Mouse (Mus musculus): ENCODE measurements at regions not wholly inside any gene's neighbourhood (a gene's known extent, or its start where the extent isn't known, plus 50 kb on each side); places are given as distances from the start of the nearest gene placed in this dataset.

DNA sequence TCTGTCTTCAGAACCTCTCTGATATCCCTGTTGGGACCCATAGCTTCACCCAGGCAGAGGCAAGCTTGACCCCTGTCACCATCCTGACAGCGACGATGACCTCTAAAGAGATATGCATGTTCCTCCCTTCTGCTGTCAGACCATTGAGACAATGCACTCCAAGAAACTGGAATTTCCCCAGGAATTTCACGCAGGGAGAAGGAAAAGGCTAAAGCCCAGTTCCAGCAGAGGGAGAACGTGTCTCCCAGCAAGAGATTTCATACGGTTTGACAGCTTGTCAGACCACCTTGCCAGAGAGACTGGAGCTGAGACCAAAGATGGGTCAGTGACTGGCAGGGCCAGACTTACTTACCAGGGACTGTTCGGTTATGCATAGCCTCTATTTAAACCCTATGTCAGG is 167.9 kb downstream of the Rplp1 start:
- H3K4me3 ChIP-seq (ENCODE audit: low read depth, low read length): no peak overlapping the region
- H3K4me1 ChIP-seq (replicated peaks; ENCODE audit: control insufficient read depth, insufficient read depth, low read length): no peaks in the 10 kb centered on the region; the same call in none of the 2 replicates
- no peak overlapping the region for H3K9ac ChIP-seq (ENCODE audit: low read depth, low read length)
- ATAC-seq (ENCODE audit: low FRiP score) (no peak), DNase-seq (ENCODE audit: low spot score) (no peak)
- H3K36me3 ChIP-seq (ENCODE audit: control insufficient read depth, insufficient read depth, low read length): no peaks in the 10 kb centered on the region
- H3K4me2 ChIP-seq (replicated peaks; ENCODE audit: low read depth, low read length): no peak overlapping the region
- WGBS: 45% methylated on average over 6 of the region's 6 CpGs
- H3K27me3 ChIP-seq (ENCODE audit: control insufficient read depth, insufficient read depth, low read length): no peaks in the 10 kb centered on the region; the same call in 1 of the 2 replicates
- H3K9me3 ChIP-seq (ENCODE audit: control insufficient read depth, low read length): no peaks in the 10 kb centered on the region
- H3K27ac ChIP-seq (ENCODE audit: low read depth, low read length): no peak overlapping the region

- ATAC-seq (ENCODE audit: low FRiP score): no peak
- H3K4me3 ChIP-seq (ENCODE audit: low read depth, low read length): no peak overlapping the region
- H3K27me3 ChIP-seq (ENCODE audit: control insufficient read depth, insufficient read depth, low read length): no peaks in the 10 kb centered on the region; the same call in 1 of the 2 replicates
- H3K27ac ChIP-seq (ENCODE audit: low read depth, low read length): no peak overlapping the region
- no peak for DNase-seq (ENCODE audit: low spot score)
- no peak overlapping the region for H3K4me2 ChIP-seq (replicated peaks; ENCODE audit: low read depth, low read length)
- WGBS: 40% methylated on average over 7 of the region's 7 CpGs
- H3K4me1 ChIP-seq (replicated peaks; ENCODE audit: control insufficient read depth, insufficient read depth, low read length): no peaks in the 10 kb centered on the region; the same call in none of the 2 replicates
- no peaks in the 10 kb centered on the region for H3K36me3 ChIP-seq (ENCODE audit: control insufficient read depth, insufficient read depth, low read length)
- no peak overlapping the region for H3K9ac ChIP-seq (ENCODE audit: low read depth, low read length)
- no peaks in the 10 kb centered on the region for H3K9me3 ChIP-seq (ENCODE audit: control insufficient read depth, low read length)
These were observed 169.0 kb downstream of the Rplp1 start for GRCm38 (mm10) chr9:61745301-61745801.

- H3K9me3 ChIP-seq (ENCODE audit: control insufficient read depth, low read length): no peaks in the 10 kb centered on the region
- ATAC-seq (ENCODE audit: low FRiP score) (no peak), DNase-seq (ENCODE audit: low spot score) (no peak)
- 59% methylated on average over 2 of the region's 2 CpGs for WGBS
- H3K36me3 ChIP-seq (ENCODE audit: control insufficient read depth, insufficient read depth, low read length): no peaks in the 10 kb centered on the region
- no peak overlapping the region for H3K27ac ChIP-seq (ENCODE audit: low read depth, low read length)
- H3K4me1 ChIP-seq (replicated peaks; ENCODE audit: control insufficient read depth, insufficient read depth, low read length): no peaks in the 10 kb centered on the region
- H3K27me3 ChIP-seq (ENCODE audit: control insufficient read depth, insufficient read depth, low read length): no peaks in the 10 kb centered on the region
- no peak overlapping the region for H3K4me2 ChIP-seq (replicated peaks; ENCODE audit: low read depth, low read length)
- H3K4me3 ChIP-seq (ENCODE audit: low read depth, low read length): no peak overlapping the region
- no peak overlapping the region for H3K9ac ChIP-seq (ENCODE audit: low read depth, low read length)
These were observed 180.8 kb downstream of the Rplp1 start for GRCm38 (mm10) chr9:61733540-61733939.

GRCm38 (mm10) chr9:61732747-61733146 is 181.6 kb downstream of the Rplp1 start:
- Histone ChIP-seq H3K4me1 (replicated peaks; ENCODE audit: control insufficient read depth, insufficient read depth, low read length) (no peaks in the 10 kb centered on the region), H3K4me2 (replicated peaks; ENCODE audit: low read depth, low read length) (no peak overlapping the region), H3K36me3 (ENCODE audit: control insufficient read depth, insufficient read depth, low read length) (no peaks in the 10 kb centered on the region), H3K27me3 (ENCODE audit: control insufficient read depth, insufficient read depth, low read length) (no peaks in the 10 kb centered on the region), H3K9me3 (ENCODE audit: control insufficient read depth, low read length) (no peaks in the 10 kb centered on the region), H3K27ac (ENCODE audit: low read depth, low read length) (no peak overlapping the region), H3K9ac (ENCODE audit: low read depth, low read length) (no peak overlapping the region), H3K4me3 (ENCODE audit: low read depth, low read length) (no peak overlapping the region)
- DNase-seq (ENCODE audit: low spot score): no peak
- WGBS: 71% methylated on average over 4 of the region's 4 CpGs
- no peak for ATAC-seq (ENCODE audit: low FRiP score)

GRCm38 (mm10) chr9:61728115-61728514 is 186.2 kb downstream of the Rplp1 start:
- DNase-seq (ENCODE audit: low spot score) (no peak), ATAC-seq (ENCODE audit: low FRiP score) (no peak)
- no peak overlapping the region for H3K27ac ChIP-seq (ENCODE audit: low read depth, low read length)
- WGBS: 81% methylated on average over 4 of the region's 4 CpGs
- H3K4me3 ChIP-seq (ENCODE audit: low read depth, low read length): no peak overlapping the region
- no peaks in the 10 kb centered on the region for H3K4me1 ChIP-seq (replicated peaks; ENCODE audit: control insufficient read depth, insufficient read depth, low read length)
- H3K9ac ChIP-seq (ENCODE audit: low read depth, low read length): no peak overlapping the region
- H3K36me3 ChIP-seq (ENCODE audit: control insufficient read depth, insufficient read depth, low read length): no peaks in the 10 kb centered on the region
- no peaks in the 10 kb centered on the region for H3K9me3 ChIP-seq (ENCODE audit: control insufficient read depth, low read length)
- H3K4me2 ChIP-seq (replicated peaks; ENCODE audit: low read depth, low read length): no peak overlapping the region
- H3K27me3 ChIP-seq (ENCODE audit: control insufficient read depth, insufficient read depth, low read length): no peaks in the 10 kb centered on the region

DNA sequence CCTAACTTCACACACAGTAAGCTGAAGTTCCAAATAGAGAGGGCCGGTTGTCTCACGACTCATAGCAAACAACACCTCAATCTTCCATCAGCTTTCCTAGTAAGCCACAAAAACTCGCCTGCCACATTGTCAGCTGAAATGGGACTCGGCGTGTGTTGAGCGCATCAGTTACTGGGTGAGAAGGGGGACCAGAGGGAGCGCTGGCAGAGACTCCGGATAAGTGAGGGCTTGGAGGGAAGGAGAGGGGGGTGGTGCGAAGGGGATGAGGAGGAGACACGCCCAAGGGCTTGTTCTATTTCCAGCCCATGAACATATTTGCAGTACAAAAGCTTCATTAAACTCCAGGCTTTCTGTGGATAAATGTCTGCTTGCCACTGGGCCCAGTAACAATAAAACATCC is 186.7 kb downstream of the Rplp1 start:
- no peaks in the 10 kb centered on the region for H3K4me1 ChIP-seq (replicated peaks; ENCODE audit: control insufficient read depth, insufficient read depth, low read length)
- no peak for ATAC-seq (ENCODE audit: low FRiP score)
- DNase-seq (ENCODE audit: low spot score): no peak
- H3K4me3 ChIP-seq (ENCODE audit: low read depth, low read length): no peak overlapping the region
- 68% methylated on average over 10 of the region's 10 CpGs for WGBS
- no peak overlapping the region for H3K9ac ChIP-seq (ENCODE audit: low read depth, low read length)
- H3K27me3 ChIP-seq (ENCODE audit: control insufficient read depth, insufficient read depth, low read length): no peaks in the 10 kb centered on the region
- H3K36me3 ChIP-seq (ENCODE audit: control insufficient read depth, insufficient read depth, low read length): no peaks in the 10 kb centered on the region
- no peak overlapping the region for H3K27ac ChIP-seq (ENCODE audit: low read depth, low read length)
- H3K4me2 ChIP-seq (replicated peaks; ENCODE audit: low read depth, low read length): no peak overlapping the region
- no peaks in the 10 kb centered on the region for H3K9me3 ChIP-seq (ENCODE audit: control insufficient read depth, low read length)

DNA sequence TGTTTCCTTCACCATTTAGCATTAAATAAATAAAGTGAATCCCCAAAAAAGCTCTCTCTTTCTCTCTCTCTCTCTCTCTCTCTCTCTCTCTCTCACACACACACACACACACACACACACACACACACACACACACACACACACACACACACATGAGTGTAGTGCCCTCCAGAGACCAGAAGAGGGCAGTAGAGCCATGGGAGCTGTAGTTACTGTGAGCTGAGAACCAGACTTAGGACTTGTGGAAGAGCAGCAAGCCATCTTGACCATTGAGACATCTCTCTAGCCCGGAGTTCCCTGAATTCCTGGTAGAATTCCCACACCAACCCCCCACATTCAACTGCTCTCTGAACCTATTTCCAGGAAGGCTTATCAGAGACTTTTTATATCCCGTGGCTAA is 190.3 kb downstream of the Rplp1 start:
- Histone ChIP-seq H3K27me3 (ENCODE audit: control insufficient read depth, insufficient read depth, low read length) (peaks cover 2% of the 10 kb centered on the region; the same call in 1 of the 2 replicates), H3K9me3 (ENCODE audit: control insufficient read depth, low read length) (no peaks in the 10 kb centered on the region), H3K36me3 (ENCODE audit: control insufficient read depth, insufficient read depth, low read length) (no peaks in the 10 kb centered on the region), H3K4me1 (replicated peaks; ENCODE audit: control insufficient read depth, insufficient read depth, low read length) (no peaks in the 10 kb centered on the region), H3K27ac (ENCODE audit: low read depth, low read length) (no peak overlapping the region), H3K4me2 (replicated peaks; ENCODE audit: low read depth, low read length) (no peak overlapping the region), H3K4me3 (ENCODE audit: low read depth, low read length) (no peak overlapping the region), H3K9ac (ENCODE audit: low read depth, low read length) (no peak overlapping the region)
- 91% methylated on average over 2 of the region's 2 CpGs for WGBS
- DNase-seq (ENCODE audit: low spot score): no peak
- ATAC-seq (ENCODE audit: low FRiP score): no peak

GRCm38 (mm10) chr9:61723021-61723581 is 191.2 kb downstream of the Rplp1 start:
- Histone ChIP-seq H3K9ac (ENCODE audit: low read depth, low read length) (no peak overlapping the region), H3K36me3 (ENCODE audit: control insufficient read depth, insufficient read depth, low read length) (no peaks in the 10 kb centered on the region), H3K27ac (ENCODE audit: low read depth, low read length) (no peak overlapping the region), H3K4me2 (replicated peaks; ENCODE audit: low read depth, low read length) (no peak overlapping the region), H3K9me3 (ENCODE audit: control insufficient read depth, low read length) (no peaks in the 10 kb centered on the region), H3K27me3 (ENCODE audit: control insufficient read depth, insufficient read depth, low read length) (peaks cover 2% of the 10 kb centered on the region; the same call in 1 of the 2 replicates), H3K4me1 (replicated peaks; ENCODE audit: control insufficient read depth, insufficient read depth, low read length) (no peaks in the 10 kb centered on the region), H3K4me3 (ENCODE audit: low read depth, low read length) (no peak overlapping the region)
- no peak for ATAC-seq (ENCODE audit: low FRiP score)
- WGBS: 84% methylated on average over 8 of the region's 8 CpGs
- no peak for DNase-seq (ENCODE audit: low spot score)

DNA sequence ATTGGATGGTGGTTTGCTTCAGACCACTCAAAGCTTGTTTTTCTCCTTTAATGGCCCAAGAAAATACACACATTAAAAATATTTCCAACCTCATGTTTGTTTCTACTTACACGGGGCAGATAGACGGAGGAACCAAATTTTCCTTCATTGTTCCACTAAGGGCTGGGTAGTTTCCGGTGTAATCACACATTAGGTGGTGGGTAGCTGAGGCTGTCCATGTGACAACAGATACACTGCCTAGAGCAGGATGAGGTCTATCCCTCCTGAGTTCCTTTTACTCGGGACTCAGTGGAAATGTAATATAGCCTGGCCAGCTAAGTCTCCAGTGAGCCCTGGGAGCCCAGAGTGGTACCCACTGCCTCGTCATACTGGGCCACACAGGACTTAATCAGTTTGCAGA is 192.5 kb downstream of the Rplp1 start:
- H3K27me3 ChIP-seq (ENCODE audit: control insufficient read depth, insufficient read depth, low read length): peaks cover 2% of the 10 kb centered on the region; the same call in 1 of the 2 replicates
- no peaks in the 10 kb centered on the region for H3K36me3 ChIP-seq (ENCODE audit: control insufficient read depth, insufficient read depth, low read length)
- H3K4me2 ChIP-seq (replicated peaks; ENCODE audit: low read depth, low read length): no peak overlapping the region
- no peaks in the 10 kb centered on the region for H3K4me1 ChIP-seq (replicated peaks; ENCODE audit: control insufficient read depth, insufficient read depth, low read length)
- no peak overlapping the region for H3K27ac ChIP-seq (ENCODE audit: low read depth, low read length)
- 88% methylated on average over 5 of the region's 5 CpGs for WGBS
- H3K4me3 ChIP-seq (ENCODE audit: low read depth, low read length): no peak overlapping the region
- no peaks in the 10 kb centered on the region for H3K9me3 ChIP-seq (ENCODE audit: control insufficient read depth, low read length)
- no peak for ATAC-seq (ENCODE audit: low FRiP score)
- H3K9ac ChIP-seq (ENCODE audit: low read depth, low read length): no peak overlapping the region
- no peak for DNase-seq (ENCODE audit: low spot score)

Data from hindbrain, embryonic 11.5 days (tissue).